Mouse (Mus musculus) kidney, embryonic 16.5 days (tissue): ENCODE data around the gene Plk4. TPM values are rescaled to one million over a fixed set of nuclear protein-coding genes. Genes with fewer than 3 reads are reported as not detected.

Experiments
- ATAC-seq: fragments of 200-750 bp; cut with Nextera tagmentation; 2 replicates; pipeline ENCODE4 v1.8.0; 2017; ENCODE audit warnings: moderate TSS enrichment; ENCODE audit not compliant: low FRiP score, low TSS enrichment
- H3K27ac ChIP-seq: fragments of 300-500 bp; sonication (generic); 2 replicates; pipeline ENCODE4 v1.5.1; 2014; ENCODE audit warnings: low read length
- H3K27me3 ChIP-seq: fragments of 300-500 bp; sonication (generic); 2 replicates; pipeline ENCODE4 v1.6.1; 2014; ENCODE audit warnings: low read length, control low read depth, mixed read lengths; ENCODE audit not compliant: insufficient read depth
- H3K36me3 ChIP-seq: fragments of 300-500 bp; sonication (generic); 2 replicates; pipeline ENCODE4 v1.6.1; 2014; ENCODE audit warnings: low read length, control low read depth, mixed read lengths; ENCODE audit not compliant: insufficient read depth
- H3K4me1 ChIP-seq: fragments of 300-500 bp; sonication (generic); 2 replicates; pipeline ENCODE4 v1.6.1; 2014; ENCODE audit warnings: low read length, control low read depth, mixed read lengths; ENCODE audit not compliant: insufficient read depth
- H3K4me2 ChIP-seq: fragments of 300-500 bp; sonication (generic); replicated peaks from 2 replicates; pipeline ENCODE4 v1.6.1; 2014; ENCODE audit warnings: low read depth, low read length
- H3K4me3 ChIP-seq: fragments of 300-500 bp; sonication (generic); 2 replicates; pipeline ENCODE4 v1.5.1; 2014; ENCODE audit warnings: mild to moderate bottlenecking, low read length
- H3K9ac ChIP-seq: fragments of 300-500 bp; sonication (generic); replicated peaks from 2 replicates; pipeline ENCODE4 v1.6.1; 2014; ENCODE audit warnings: low read length
- H3K9me3 ChIP-seq: fragments of 300-500 bp; sonication (generic); 2 replicates; pipeline ENCODE4 v1.6.1; 2016; ENCODE audit warnings: low read length, control low read depth
- WGBS: fragments of 180-500 bp; shearing (Covaris S2); extraction: QIAGEN DNeasy Blood & Tissue Kit; methylation state at CpG from one replicate; pipeline ENCODE4 v1.1.7; 2014; 5-methylcytosine and 5-hydroxymethylcytosine counted together
- polyA plus RNA-seq: library from polyadenylated mRNA; unstranded; fragments of >200 nt; fragmentation: Nextera tagmentation; extraction: Ambion mirVana; gene quantifications from 2 replicates; pipeline ENCODE4 v1.2.1, GENCODE M21; 2015

Gene Plk4
- 55.6 and 56.9 TPM in 2 replicates for polyA plus RNA-seq

DNA sequence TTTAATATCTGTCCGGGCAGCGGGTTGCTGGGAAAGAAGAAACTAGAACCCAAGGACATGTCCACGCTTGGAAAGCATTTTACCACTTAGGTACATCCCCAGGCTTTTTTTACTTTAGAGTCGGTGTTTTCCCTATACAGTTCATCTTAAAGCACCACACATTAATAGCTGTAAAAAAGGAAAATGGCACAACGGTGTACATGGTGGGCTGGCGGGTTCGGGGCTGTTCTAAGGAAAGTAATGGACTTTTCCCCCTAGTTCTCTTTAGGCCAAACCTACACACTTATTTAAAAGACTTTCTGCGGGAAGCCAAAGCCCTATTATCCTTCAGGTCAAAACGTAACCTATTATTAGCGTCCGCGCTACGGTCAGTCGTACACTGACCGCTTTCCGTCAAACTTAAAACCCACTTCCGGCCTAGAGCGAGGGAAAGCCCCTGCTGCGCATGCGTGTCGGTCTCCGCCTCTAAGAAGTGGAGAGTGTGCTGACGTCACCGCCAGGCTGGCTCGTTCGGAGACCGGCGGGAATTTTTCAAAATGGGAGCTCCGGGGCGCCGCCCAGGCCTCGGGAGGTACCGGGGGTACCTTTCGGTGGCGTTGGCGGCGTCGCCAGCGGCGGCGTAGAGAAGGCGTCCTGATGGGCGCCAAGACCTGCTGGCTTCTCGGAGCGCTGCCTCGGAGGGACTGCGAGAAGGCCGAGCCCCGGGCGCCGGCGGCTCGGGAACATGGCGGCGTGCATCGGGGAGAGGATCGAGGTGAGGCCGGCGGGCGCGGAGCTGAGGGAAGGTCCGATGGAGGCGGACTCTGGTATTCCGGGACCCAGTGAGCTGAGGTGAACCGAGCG lies at the start of gene Plk4:
Gene Plk4, plus strand, starts transcription at position 490 of the 843 bp plus-strand sequence.
- Histone ChIP-seq H3K9ac (peak within 1 kb of the TSS; percentile 91), H3K4me3 (peak within 1 kb of the TSS; percentile 95), H3K36me3 (peaks cover 9% of the 10 kb centered on the region), H3K9me3 (no peaks in the 10 kb centered on the region), H3K4me1 (peaks cover 19% of the 10 kb centered on the region), H3K27ac (peak within 1 kb of the TSS; percentile 82), H3K4me2 (peak within 1 kb of the TSS; percentile 78), H3K27me3 (no peaks in the 10 kb centered on the region)
- ATAC-seq: peak; percentile 99
- 2% methylated on average over 66 of the region's 66 CpGs for whole genome bisulfite sequencing

GRCm38 (mm10) chr3:40760746-40761145 lies 39.1 kb upstream of the Plk4 start:
- no peaks in the 10 kb centered on the region for H3K36me3 ChIP-seq
- no peak overlapping the region for H3K4me2 ChIP-seq
- 84% methylated on average over 3 of the region's 3 CpGs for WGBS
- H3K9ac ChIP-seq: no peak overlapping the region
- no peaks in the 10 kb centered on the region for H3K4me1 ChIP-seq
- no peak for ATAC-seq
- H3K4me3 ChIP-seq: no peak overlapping the region
- H3K27me3 ChIP-seq: no peaks in the 10 kb centered on the region
- no peak overlapping the region for H3K27ac ChIP-seq
- H3K9me3 ChIP-seq: no peaks in the 10 kb centered on the region

- Histone ChIP-seq H3K9me3 (no peaks in the 10 kb centered on the region), H3K4me3 (no peak overlapping the region), H3K9ac (no peak overlapping the region), H3K27me3 (no peaks in the 10 kb centered on the region), H3K4me1 (no peaks in the 10 kb centered on the region), H3K36me3 (no peaks in the 10 kb centered on the region), H3K27ac (no peak overlapping the region), H3K4me2 (no peak overlapping the region)
- ATAC-seq: no peak
- 93% methylated on average over 2 of the region's 2 CpGs for WGBS
Observed at GRCm38 (mm10) chr3:40761312-40761711, 38.5 kb upstream of the Plk4 start.

- H3K4me2 ChIP-seq: no peak overlapping the region
- no peak overlapping the region for H3K27ac ChIP-seq
- no peaks in the 10 kb centered on the region for H3K27me3 ChIP-seq
- no peak for ATAC-seq
- no peaks in the 10 kb centered on the region for H3K36me3 ChIP-seq
- WGBS: 78% methylated on average over 2 of the region's 2 CpGs
- H3K4me3 ChIP-seq: no peak overlapping the region
- H3K4me1 ChIP-seq: no peaks in the 10 kb centered on the region
- H3K9me3 ChIP-seq: no peaks in the 10 kb centered on the region
- no peak overlapping the region for H3K9ac ChIP-seq
Observed at GRCm38 (mm10) chr3:40793783-40794182, 6.0 kb upstream of the Plk4 start.

GRCm38 (mm10) chr3:40798054-40798453 lies 1.8 kb upstream of the Plk4 start:
- H3K4me3 ChIP-seq: no peak overlapping the region
- no peak overlapping the region for H3K27ac ChIP-seq
- H3K36me3 ChIP-seq: peaks cover 7% of the 10 kb centered on the region; the same call in 1 of the 2 replicates
- no peak for ATAC-seq
- WGBS: 63% methylated on average over 1 of the region's 1 CpGs
- H3K4me2 ChIP-seq: no peak overlapping the region
- peaks cover 19% of the 10 kb centered on the region for H3K4me1 ChIP-seq
- no peaks in the 10 kb centered on the region for H3K27me3 ChIP-seq
- H3K9ac ChIP-seq: no peak overlapping the region
- no peaks in the 10 kb centered on the region for H3K9me3 ChIP-seq

DNA sequence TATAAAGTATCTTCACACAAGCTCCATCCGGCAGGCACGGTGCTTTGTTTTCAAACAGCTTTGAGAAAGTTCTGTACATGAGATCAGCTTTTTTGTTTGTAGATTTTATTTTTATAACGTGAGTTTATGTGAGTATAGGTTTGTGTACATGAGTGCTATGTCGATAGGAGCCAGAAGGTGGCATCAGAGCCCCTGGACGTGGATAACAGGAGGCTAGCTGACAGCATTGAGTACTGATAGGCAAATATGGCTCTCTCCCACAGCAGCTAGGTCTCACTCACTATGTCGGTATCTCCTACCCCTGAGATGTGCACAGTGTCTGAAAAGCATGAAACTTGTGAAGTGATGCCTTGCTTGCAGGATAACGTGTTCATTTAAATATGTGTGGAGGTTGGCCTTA lies 1.3 kb upstream of the Plk4 start:
- Histone ChIP-seq H3K4me1 (peaks cover 19% of the 10 kb centered on the region), H3K27ac (no peak overlapping the region), H3K9me3 (no peaks in the 10 kb centered on the region), H3K9ac (no peak overlapping the region), H3K4me3 (no peak overlapping the region), H3K36me3 (peaks cover 7% of the 10 kb centered on the region; the same call in 1 of the 2 replicates), H3K27me3 (no peaks in the 10 kb centered on the region), H3K4me2 (no peak overlapping the region)
- 40% methylated on average over 7 of the region's 7 CpGs for WGBS
- ATAC-seq: no peak

GRCm38 (mm10) chr3:40800373-40800823 lies 579 bp downstream of the Plk4 start:
- WGBS: under 1% methylated on average over 37 of the region's 37 CpGs
- peak overlapping the region; percentile 78 for H3K4me2 ChIP-seq
- peaks cover 15% of the 10 kb centered on the region for H3K36me3 ChIP-seq
- no peaks in the 10 kb centered on the region for H3K9me3 ChIP-seq
- peak; percentile 89 for ATAC-seq
- H3K27me3 ChIP-seq: no peaks in the 10 kb centered on the region
- peak overlapping the region; percentile 95 for H3K4me3 ChIP-seq
- H3K27ac ChIP-seq: peak overlapping the region; percentile 82
- H3K9ac ChIP-seq: peak overlapping the region; percentile 91
- H3K4me1 ChIP-seq: peaks cover 19% of the 10 kb centered on the region

GRCm38 (mm10) chr3:40806871-40807270 lies 7.1 kb downstream of the Plk4 start:
- peaks cover 49% of the 10 kb centered on the region for H3K36me3 ChIP-seq
- no peak for ATAC-seq
- H3K4me1 ChIP-seq: 0 out of 2 replicates have a peak, but pooled peaks cover 8% of the 10 kb centered on the region
- no peaks in the 10 kb centered on the region for H3K27me3 ChIP-seq
- H3K9me3 ChIP-seq: no peaks in the 10 kb centered on the region
- no peak overlapping the region for H3K27ac ChIP-seq
- H3K4me3 ChIP-seq: no peak overlapping the region
- no peak overlapping the region for H3K9ac ChIP-seq
- H3K4me2 ChIP-seq: no peak overlapping the region
- 44% methylated on average over 2 of the region's 2 CpGs for WGBS

GRCm38 (mm10) chr3:40808686-40809085 lies 8.9 kb downstream of the Plk4 start:
- Histone ChIP-seq H3K27me3 (no peaks in the 10 kb centered on the region), H3K36me3 (peaks cover 53% of the 10 kb centered on the region), H3K27ac (no peak overlapping the region), H3K9me3 (no peaks in the 10 kb centered on the region), H3K9ac (no peak overlapping the region), H3K4me3 (no peak overlapping the region), H3K4me1 (0 out of 2 replicates have a peak, but pooled peaks cover 4% of the 10 kb centered on the region), H3K4me2 (no peak overlapping the region)
- WGBS: 95% methylated on average over 10 of the region's 10 CpGs
- no peak for ATAC-seq

DNA sequence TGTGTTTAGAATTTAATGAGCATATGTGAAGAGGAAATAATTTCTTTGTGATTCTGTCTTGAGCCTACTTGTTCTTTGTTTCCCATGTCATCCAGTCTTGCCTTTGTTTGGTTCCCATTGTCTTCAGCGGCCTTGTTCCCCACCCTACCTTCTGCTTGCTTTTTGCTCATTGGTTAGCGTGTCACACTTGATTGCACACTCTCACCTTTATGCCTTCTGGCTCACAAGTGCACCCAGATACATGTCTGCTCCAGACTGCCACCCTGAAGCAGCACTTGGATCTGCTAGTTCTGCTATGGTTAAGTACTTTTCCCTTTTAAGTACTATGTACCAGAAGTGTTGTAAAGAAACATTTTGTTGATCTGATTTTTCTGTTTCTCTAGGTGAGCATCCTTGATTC lies 10.1 kb downstream of the Plk4 start:
- Histone ChIP-seq H3K4me2 (no peak overlapping the region), H3K36me3 (peaks cover 53% of the 10 kb centered on the region), H3K27me3 (no peaks in the 10 kb centered on the region), H3K4me1 (0 out of 2 replicates have a peak, but pooled peaks cover 4% of the 10 kb centered on the region), H3K27ac (no peak overlapping the region), H3K9ac (no peak overlapping the region), H3K4me3 (no peak overlapping the region), H3K9me3 (no peaks in the 10 kb centered on the region)
- 93% methylated on average over 2 of the region's 2 CpGs for WGBS
- ATAC-seq: no peak
